Mouse (Mus musculus): Measurements from ENCODE around the gene Dao.

DNA sequence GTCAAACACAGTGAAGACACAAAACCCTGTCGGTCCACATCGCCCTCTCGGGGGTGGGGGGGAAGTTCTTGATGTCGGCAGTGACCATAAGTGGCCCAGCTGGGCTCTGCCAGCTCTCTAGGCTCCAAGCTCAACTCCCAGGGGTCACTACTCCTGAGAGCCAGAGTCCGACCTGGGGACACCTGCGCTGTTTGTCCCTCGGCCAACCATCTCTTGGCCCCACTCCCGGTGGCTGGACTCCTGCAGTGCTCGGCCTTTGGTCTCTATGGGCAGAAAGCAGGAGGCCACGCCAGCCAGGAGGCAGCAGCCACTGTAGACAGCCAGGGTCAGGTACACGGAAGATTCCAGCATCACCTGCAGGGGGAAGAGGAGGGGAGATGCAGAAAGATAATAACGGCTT is 24.6 kb downstream of the Dao start:
- TF ChIP-seq CTCF (IDR thresholded peaks at IDR 0.05; ENCODE audit: control insufficient read depth, insufficient read depth, insufficient replicate concordance, low read depth, low read length) (no peak), POLR2A (IDR thresholded peaks at IDR 0.05; ENCODE audit: control insufficient read depth, low read depth, low read length) (no peak)

Data from testis, adult 2 months (tissue).